Mouse (Mus musculus) kidney, adult 2 months (tissue): Measurements from ENCODE around the gene Far1.

Experiments used
- CTCF ChIP-seq: fragments of 200-500 bp; conservative IDR thresholded peaks from 2 replicates; pipeline ENCODE4 v1.5.1; 2011; ENCODE audit warnings: low read depth, mild to moderate bottlenecking, control low read depth, low read length, moderate library complexity, mixed read lengths; ENCODE audit not compliant: insufficient read depth, insufficient read length
- POLR2A ChIP-seq: fragments of 200-500 bp; IDR thresholded peaks from one replicate; pipeline ENCODE4 v1.6.1; 2011; ENCODE audit warnings: low read depth, low read length, control low read depth

GRCm38 (mm10) chr7:113582111-113582510, 68.5 kb downstream of the Far1 start:
- TF ChIP-seq CTCF (no peak), POLR2A (no peak)
